Mouse (Mus musculus) CD4-positive, CD25-positive, alpha-beta regulatory T cell (primary cell): ENCODE measurements around the gene Rasa3. TPM values are rescaled to one million over a fixed set of nuclear protein-coding genes. Genes with fewer than 3 reads are reported as not detected.

Experiments
- polyA plus RNA-seq: library from polyadenylated mRNA; unstranded; fragments of 100-300 nt; shearing (Covaris generic); gene quantifications from one replicate; pipeline ENCODE4 v1.2.1, GENCODE M21; 2017

Rasa3 gene
- polyA plus RNA-seq, result 249 TPM

GRCm38 (mm10) chr8:13677413-13677883 lies at the start of gene Rasa3:
Rasa3 (minus strand) TSS chr8:13677603.

DNA sequence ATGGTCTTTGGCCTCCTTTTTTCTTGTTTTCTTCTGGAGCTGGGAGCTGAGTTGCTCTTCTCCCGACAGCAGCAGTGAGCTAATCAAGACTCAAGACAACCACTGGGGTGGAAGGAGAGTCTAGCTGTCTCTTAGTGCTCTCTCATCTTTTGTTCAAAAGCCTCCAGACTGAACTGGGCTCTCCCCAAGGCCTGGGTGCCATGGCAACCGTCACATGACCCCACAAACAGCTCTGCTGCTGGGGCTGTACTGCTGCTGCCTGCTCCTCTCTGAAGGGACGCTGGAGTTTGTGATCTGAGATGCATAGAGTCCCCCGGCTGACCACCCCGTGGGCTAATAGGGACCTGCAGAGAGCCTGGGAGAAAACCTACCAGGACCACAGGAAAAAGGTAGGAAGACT lies 28.3 kb upstream of the Rasa3 start, which contains the start of gene Cfap97d2:
Cfap97d2 (plus strand) TSS at position 222 of the 400 bp plus-strand sequence.

GRCm38 (mm10) chr8:13562118-13562517 lies 115.3 kb downstream of the Rasa3 start, which contains the start of gene 1700029H14Rik:
1700029H14Rik (minus strand) TSS chr8:13562461.

Other genes with a start within 250 kb of the Rasa3 start
- not detected for gene Tmem255b, start 242.4 kb downstream of the Rasa3 start, polyA plus RNA-seq
- 0.07 TPM for gene Gas6, start 183.1 kb downstream of the Rasa3 start, polyA plus RNA-seq
- not detected for gene 1700029H14Rik, start 115.1 kb downstream of the Rasa3 start, polyA plus RNA-seq
- gene Cfap97d2, start 28.3 kb upstream of the Rasa3 start, polyA plus RNA-seq, result not detected
- 67.6 TPM for gene Cdc16, start 80.1 kb upstream of the Rasa3 start, polyA plus RNA-seq
- 46.0 TPM for gene Upf3a, start 108.0 kb upstream of the Rasa3 start, polyA plus RNA-seq
- not detected for gene AF366264, start 160.8 kb upstream of the Rasa3 start, polyA plus RNA-seq
- gene Champ1, start 192.0 kb upstream of the Rasa3 start, polyA plus RNA-seq, result 36.8 TPM
- gene Coprs, start 212.7 kb upstream of the Rasa3 start, polyA plus RNA-seq, result 1.2 TPM